Mouse (Mus musculus) thymus, postnatal 4 days (tissue): ENCODE measurements around the gene Parg.

Source experiments
- DNase-seq: peaks from one replicate; pipeline ENCODE4 v3.0.0; 2021

The Parg gene

GRCm38 (mm10) chr14:32321732-32322685, 120.3 kb downstream of the Parg start, which contains the start of gene Ogdhl:
TSS of gene Ogdhl (plus strand) at chr14:32322019.
- DNase-seq = peak; percentile 80

GRCm38 (mm10) chr14:32323221-32323620, 121.5 kb downstream of the Parg start:
- DNase-seq = no peak

- DNase-seq = no peak
Observed at GRCm38 (mm10) chr14:32327366-32327765, 125.6 kb downstream of the Parg start.

GRCm38 (mm10) chr14:32332515-32333445, 131.0 kb downstream of the Parg start:
- no peak for DNase-seq

- no peak for DNase-seq
Observed at GRCm38 (mm10) chr14:32336021-32336420, 134.3 kb downstream of the Parg start.

GRCm38 (mm10) chr14:32336547-32336946, 134.8 kb downstream of the Parg start:
- no peak for DNase-seq

- no peak for DNase-seq
Observed at GRCm38 (mm10) chr14:32341823-32342222, 140.1 kb downstream of the Parg start.

- no peak for DNase-seq
Observed at GRCm38 (mm10) chr14:32344176-32344575, 142.4 kb downstream of the Parg start.

GRCm38 (mm10) chr14:32344694-32345093, 142.9 kb downstream of the Parg start:
- DNase-seq = no peak
